Mouse (Mus musculus): ENCODE data around the gene Ptprd. TPM values are rescaled to one million over a fixed set of nuclear protein-coding genes. Genes with fewer than 3 reads are reported as not detected.

Ptprd gene
- total RNA-seq, 2 experiments from 2014 or later = 10.4 to 13.5 TPM

DNA sequence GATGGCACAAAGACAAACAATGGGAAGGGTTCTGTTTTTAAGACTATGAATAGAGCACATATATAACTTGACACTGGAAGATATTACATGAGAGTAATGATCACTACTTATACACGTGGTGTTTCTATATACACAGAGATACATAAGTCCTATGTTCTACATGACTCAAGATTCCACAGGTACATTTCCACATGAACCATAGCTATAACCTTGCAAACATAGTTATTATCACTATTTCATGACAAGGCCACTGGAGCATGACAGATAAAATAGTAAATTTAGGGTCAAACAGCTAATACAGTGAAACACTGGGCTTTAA, 951.8 kb downstream of the Ptprd start:
- intact Hi-C loops (cut with DNase I) = no loop called here

DNA sequence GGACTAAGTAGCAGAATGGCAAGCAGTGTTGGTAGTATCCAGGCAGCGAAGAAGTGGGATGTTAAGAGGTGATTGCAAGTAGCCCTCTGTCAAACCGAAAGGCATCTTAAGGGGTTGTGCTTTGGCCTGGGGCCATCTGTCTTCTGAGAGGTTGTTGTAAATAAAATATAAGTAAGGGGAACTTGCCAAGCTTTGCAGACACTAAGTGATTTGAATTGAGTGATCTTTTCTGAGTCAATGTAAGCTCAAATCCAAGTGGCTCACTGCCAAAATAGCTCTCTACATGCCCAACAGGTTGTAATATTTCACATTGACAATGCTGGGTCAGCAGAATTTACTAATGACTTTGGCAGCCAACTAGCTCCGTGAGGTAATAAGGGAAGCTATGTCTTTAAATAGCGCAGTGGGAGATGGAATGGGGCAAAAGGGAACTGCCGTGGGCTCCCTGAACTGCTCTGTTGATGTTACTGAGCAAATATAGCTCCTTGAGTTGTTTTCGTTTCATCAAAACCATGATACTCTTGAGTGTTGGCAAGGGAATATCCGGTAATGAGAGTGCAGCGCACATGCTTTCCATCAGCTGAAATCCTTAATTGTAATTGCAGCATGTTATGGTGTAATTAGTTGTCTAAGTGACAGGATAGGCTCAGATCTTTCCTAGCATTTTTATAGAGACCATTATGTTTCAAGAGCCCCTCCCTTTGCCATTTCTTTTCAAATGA, 952.4 kb downstream of the Ptprd start:
- intact Hi-C loops (cut with DNase I) = no loop called here
- DNase-seq = peak in 1 of 2 experiments; percentile 2

More for the DNA sequence above, 951.8 kb downstream of the Ptprd start:
- no peak for DNase-seq

DNA sequence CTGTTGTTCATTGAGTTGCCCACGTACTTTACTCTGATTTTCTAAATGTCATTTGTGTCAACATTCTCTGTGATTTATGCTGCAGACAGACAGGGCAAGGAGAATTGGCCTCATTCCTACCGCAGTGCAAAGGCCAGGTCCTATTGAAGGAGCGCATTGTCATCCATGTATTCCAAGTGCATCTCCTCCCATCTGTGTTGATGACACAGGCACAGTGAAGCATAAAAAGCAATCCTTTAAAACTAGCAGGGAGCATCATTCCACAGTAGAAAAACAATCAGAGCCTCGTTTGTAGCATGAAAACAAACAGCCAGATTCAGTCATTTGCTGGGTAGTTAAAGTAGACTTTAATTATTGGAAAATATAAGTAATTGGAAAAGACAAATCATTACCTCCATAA, 960.6 kb downstream of the Ptprd start:
- intact Hi-C loops (cut with DNase I) = no loop called here
- DNase-seq = no peak

DNA sequence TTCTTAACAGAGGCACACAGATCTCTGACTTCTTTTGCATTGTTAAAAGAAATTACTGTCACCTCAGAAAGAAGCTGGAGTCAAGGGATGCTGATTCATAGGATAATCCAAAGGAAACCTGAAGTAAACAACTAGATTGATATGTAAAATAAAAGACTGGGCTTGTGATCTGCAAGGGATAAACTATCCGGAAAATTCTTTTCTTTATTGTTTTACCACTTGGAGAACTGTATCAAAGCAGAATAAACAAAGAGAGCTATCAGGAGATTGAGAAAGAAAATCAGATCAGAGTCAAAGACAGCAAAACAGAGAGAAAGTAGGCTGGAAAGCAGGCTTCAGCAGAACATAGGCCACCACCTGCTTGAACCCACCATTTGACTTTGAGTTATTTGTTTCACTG, 962.0 kb downstream of the Ptprd start:
- intact Hi-C loops (cut with DNase I) = no loop called here
- DNase-seq = no peak

DNA sequence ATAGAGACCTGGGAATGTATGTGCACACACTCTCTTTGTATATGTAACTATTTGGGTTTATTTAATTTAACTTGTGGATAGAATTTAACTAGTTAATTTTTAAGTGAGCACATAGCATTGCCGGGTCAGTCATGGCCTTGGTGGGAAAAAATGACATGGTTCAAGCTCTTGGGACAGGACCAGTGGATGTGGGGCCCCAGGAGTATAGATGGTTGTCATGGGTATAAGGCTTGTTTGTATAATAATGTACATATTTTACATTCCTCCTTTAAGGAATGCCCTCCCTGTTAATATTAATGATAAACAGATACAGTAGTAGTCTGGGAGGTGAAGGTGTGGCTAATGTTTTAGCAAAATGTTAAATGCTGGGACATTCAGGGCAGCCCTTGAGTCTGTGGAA, 962.8 kb downstream of the Ptprd start:
- intact Hi-C loops (cut with DNase I) = no loop called here
- no peak for DNase-seq

DNA sequence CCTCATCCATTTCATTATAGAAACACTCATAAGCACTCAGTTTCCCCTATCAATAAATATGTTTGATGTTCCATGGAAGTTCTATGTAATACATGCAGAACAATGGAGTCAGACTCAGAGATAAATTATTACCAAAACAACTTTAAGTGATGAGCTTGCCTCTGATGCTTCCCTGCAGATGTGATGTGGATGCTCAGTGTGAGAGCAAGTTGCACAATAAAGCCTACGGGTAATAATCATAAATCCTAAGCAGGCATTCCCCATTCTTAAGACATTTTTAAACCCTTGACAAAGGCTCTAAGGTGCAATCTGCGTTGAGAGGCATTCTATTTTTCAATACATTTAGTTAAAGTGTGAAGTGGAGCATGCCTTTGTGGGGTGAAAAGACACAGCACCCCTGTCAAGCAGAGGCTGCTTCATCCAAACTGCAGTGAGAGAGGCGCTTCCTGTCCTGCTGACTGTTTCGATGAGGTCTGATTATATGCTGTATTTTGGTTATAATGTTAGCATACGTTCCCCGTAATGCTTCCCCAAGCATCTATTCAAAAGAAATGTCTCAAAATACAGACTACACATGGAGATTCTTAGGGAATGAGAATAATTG, 969.8 kb downstream of the Ptprd start:
- DNase-seq = no peak
- intact Hi-C loops (cut with DNase I) = no loop called here

DNA sequence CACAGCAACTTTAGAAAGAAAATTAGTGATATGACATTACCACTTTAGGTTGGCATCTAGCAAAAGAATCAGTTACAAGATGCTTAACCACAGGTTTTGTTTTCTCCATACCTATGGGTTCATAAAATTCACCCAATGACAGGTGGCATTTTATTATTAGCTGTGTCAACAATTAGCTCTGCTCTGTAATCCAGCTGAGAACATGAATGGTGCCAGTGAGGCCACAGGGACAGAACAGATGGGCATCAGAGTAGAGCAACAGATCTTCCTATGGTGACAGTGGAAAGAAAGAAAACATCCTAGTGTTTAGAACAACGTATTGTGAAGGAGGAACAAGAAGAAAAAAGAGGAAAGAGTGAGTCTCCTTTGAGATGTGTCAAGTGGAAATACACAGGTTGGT, 973.6 kb downstream of the Ptprd start:
- no peak for DNase-seq
- intact Hi-C loops (cut with DNase I) = no loop called here

DNA sequence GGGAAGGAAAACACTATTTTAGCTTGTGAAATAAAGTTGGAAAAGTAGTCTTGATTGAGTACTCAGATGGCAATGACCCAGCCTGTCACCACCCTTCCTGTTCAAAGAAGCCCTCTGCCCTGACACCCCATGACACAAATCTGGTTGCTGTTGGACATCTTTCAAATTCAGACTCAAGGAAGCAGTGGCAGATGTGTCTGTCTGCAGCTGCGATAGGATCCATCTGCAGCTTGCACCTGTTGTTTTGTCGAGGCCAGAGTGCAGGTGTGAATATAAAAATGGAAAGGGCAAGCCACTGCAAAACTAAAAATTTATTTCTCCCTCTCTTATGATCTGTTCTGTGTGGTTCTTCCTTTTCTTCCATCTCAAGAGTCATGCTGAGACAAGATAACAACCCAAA, 978.5 kb downstream of the Ptprd start:
- no peak for DNase-seq
- intact Hi-C loops (cut with DNase I) = no loop called here

DNA sequence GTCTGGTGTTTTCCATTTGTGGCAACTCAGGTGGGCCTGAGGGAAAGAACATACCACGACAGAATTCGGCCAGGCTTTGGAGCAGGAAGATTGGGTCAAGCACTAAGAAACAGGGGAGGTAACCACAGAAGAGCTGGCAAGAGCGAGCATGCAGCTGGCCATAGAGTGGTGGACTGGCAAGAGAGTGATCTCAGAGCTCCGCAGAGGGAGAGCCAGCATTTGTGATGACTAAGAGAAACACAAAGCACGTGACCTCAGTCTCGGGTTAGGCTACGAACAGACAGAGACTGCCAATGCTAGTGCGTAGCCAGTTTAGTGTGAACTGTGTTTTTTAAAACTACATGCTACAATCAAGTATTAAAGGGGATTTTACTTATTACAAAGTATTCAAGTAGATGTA, 1042.9 kb downstream of the Ptprd start:
- no peak for DNase-seq
- intact Hi-C loops (cut with DNase I) = no loop called here

DNA sequence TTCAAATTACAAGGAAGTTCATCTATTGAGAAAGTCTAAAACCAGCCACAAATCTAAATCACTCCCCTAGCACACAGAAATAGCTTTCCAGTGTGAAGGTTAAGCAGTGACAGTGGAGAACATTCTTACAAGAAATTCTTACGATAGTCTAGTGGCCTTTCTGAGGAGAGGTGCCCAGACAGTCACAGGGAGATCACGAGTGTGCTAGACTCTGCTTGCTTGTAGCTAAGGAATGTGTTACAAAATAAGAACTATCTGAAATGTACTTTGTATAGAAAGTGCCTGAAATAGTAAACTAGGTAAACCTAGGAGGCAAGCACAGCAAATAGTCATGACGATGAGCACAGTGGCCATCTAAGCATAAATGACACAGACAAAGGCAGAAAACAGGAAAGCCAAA, 1054.2 kb downstream of the Ptprd start:
- intact Hi-C loops (cut with DNase I) = no loop called here
- no peak for DNase-seq

DNA sequence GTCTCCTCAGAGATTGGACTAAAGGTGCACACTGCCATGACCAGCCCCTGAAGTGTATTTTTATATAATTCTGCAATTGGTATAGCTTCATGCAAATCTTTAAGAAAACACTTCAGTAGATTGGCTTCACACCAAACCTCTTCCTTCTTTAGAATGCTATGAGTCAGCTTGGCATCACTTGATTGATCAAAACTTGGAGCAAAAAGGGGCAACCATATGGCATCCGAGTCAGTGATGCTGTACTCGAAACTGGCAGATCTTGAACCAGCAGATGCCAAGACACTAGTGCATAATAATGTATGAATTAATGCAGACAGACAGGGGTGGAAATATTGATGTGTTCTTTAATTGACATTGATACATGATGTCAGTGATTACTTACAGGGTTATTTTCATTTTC, 1056.2 kb downstream of the Ptprd start:
- no peak for DNase-seq
- intact Hi-C loops (cut with DNase I) = no loop called here

DNA sequence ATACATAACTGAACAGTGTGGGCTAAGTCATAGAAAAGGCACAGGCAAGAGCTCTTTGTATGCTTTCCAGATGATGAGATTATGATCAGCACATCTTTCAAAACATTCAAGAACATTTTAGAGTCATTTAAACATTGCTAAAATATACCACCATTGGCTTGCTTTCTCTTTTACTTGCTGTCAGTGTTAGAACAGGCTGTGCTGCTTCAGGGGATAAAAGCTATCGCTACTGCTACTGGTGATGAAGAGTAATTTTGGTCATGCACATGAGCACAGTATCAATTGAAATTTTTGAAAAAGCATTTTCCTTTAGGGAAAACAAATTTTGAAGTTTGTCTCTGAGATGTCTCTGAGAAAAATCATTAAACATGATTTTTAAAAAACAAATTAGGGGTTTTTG, 1056.7 kb downstream of the Ptprd start:
- DNase-seq = no peak
- intact Hi-C loops (cut with DNase I) = no loop called here

DNA sequence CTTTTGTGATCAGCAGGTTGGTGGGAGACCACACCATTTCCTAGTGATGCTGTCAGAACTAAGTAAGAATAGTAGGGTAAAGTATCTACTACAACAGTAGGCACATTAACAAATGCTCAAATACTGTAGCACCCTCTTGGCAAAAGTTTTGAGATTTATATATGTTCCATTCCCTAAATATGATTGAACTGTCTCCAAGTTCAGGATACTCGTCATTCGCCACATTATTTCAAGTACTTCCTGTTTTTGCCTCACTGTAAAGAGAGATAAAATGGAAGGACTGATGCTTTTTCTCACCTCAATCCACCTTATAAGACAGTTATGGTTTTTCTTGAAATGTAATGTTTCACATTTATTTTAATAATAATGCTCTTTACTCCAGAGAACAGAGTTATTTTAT, 1086.9 kb downstream of the Ptprd start:
- no peak for DNase-seq
- intact Hi-C loops (cut with DNase I) = no loop called here

DNA sequence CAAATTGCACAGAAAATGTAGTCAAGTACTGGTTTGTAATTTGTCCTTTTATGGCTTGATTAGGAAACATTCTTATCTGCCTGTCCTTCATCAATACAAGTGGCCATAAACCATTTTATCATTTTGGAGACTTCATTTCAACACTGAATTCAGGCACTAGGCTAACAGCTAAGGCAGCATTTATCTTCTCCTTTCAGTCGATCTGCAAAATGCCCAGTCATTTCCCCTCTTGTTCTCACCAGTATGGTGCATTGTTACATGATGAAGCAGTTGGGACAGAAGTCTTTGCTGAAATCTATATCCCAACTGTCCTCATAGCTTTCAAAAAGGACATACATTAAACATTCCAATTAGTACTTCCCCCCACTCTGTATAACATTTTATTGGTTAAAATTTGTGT, 1100.9 kb downstream of the Ptprd start:
- intact Hi-C loops (cut with DNase I) = no loop called here
- DNase-seq = no peak

DNA sequence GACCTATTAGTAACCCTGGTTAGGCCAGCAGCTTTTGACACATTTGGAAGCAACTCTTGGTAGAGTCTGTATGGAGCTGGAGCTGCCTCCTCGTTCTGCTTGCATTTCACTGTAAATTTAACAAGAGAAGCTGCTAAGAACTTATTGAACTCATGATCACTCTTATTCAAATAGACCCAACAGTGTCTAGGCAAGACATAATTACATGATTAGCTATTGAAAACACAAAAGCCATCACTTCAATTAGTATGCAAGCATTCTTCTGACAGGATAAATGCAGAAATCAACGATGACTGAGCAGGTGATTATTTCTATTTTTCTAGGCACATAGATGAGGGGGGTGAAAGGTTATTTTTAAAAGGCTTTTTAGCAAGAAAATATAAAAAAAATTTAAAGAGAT, 1104.5 kb downstream of the Ptprd start:
- intact Hi-C loops (cut with DNase I) = no loop called here

DNA sequence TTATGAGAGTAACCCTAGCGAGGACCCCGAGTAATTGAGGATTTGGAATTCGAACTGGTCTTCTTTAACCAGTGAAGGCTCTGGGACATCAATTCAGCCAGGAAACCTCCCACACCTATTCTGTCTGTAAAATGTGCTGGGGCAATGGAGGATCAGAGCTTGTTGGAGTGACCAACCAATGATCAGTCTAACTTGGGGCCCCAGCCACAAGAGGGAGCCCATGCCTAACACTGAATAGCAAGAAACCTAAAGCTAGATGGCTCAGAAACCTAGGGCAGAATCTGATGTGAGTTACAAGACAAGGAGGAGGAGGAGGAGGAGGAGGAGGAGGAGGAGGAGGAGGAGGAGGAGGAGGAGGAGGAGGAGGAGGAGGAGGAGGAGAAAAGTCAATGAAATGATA, 1128.6 kb downstream of the Ptprd start:
- peak; percentile 7 to 34 for DNase-seq
- intact Hi-C loops (cut with DNase I) = loop anchor here (5.0 kb wide), 1 partner anchor 434 kb away; no protein-coding TSS in a partner anchor

More for the DNA sequence above, 1104.5 kb downstream of the Ptprd start:
- DNase-seq = no peak

DNA sequence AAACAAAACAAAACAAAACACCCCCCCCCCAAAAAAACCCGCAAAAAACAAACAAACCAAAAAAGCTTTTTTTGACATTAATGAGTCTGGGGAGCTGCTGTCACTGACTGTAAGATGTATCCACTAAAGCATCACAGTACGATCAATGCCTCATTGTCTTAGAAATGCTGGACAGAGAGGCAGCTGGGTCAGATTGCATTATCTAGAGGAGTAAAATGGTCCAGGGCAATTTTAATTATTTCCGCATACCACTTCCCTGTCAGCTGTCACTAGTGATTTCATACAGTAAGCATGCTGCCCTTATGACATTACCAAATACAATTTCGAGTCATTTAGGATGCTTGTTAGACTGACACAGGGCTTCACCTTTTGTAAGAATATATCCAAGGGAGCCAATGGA, 1134.2 kb downstream of the Ptprd start:
- intact Hi-C loops (cut with DNase I) = no loop called here
- DNase-seq = no peak

DNA sequence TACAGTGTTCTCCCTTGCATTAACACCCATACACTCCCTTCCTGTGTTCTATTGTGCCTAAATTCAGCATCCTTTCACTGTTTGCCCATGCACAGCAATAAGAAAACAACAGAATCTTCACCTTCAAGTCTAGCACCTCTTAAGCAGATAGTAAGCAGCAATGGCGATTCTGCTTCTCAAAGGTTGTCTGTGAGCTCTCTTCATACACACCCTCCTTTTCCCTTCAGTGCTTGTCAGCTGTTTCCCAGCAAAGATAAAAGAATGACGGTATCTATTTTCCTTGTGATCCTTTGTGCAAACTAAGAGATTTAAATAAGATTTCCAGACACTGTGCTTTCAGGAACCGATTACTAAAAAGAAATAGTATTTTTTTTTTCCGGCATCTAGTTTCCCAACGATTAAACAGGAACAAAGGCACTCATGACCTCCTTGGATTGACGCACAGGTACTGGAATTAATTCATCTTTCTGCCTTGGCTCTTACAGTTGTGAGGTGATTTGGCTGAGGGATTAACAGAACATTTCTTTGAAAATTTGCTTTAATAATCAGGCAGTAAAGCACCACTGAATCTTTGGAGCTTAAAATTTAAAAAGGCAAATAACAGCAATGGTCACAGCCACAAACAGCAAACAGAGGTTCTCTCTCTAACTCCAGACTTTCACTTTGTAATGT, 1161.1 kb downstream of the Ptprd start:
- DNase-seq = no peak
- intact Hi-C loops (cut with DNase I) = no loop called here

DNA sequence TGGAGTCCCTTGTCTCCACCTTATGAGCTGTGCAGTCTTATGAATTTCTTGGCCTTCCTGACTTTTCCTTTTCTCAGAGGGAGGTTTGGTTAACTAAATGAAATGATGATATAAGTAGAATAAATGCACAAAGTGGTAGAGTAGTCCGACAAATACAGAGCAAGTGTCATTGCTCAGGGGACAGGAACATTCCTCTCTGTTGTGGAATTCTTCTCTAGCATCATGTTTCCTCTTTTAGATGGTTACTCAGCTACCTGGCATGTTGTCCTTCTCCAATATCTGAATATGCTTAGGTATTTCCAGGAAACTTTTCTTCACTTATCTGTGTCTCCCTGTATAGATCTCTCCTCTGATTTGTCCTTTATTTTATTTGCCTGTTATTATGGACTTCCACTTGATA, 1207.3 kb downstream of the Ptprd start:
- no peak for DNase-seq
- intact Hi-C loops (cut with DNase I) = no loop called here

DNA sequence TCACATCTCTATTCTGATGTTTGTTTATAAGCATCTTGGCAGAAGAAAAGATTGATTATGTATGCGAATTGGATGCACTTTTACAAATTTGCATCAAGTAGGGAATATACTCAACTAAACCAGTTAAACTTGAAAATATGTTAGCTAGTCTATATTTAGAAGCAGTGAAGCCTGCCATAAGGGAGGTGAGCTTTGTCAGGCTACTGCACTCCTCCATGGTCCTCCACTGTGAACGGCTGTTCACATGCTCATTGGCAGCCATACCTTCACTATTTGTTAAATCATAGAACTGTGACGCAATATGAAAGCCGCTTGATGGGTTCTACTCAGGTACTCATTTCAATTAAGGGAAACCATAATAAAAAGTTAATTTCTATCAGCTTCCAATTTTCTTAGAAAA, 1215.6 kb downstream of the Ptprd start:
- DNase-seq = no peak
- intact Hi-C loops (cut with DNase I) = no loop called here

DNA sequence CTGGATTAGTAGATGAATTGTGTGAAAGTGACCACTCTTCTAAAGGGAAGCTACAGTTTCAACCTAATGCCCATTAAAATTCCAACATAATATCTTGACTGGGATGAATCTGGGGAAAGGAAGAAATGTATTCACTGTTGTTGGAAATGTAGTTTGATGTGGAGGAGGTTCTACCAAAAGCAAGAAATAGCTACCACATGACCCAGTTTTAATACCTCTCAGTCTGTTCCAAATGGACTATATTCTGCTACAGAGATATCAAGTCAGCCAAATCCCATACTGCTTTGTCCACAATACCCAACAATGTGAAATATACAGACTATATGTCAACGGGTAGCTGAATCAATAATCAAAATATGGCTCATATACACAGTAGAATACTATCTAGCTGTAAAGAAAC, 1221.8 kb downstream of the Ptprd start:
- DNase-seq = no peak
- intact Hi-C loops (cut with DNase I) = no loop called here
